Mouse (Mus musculus) liver, postnatal 0 days (tissue): Measurements from ENCODE around the gene Syt3.

Experiments
- CTCF ChIP-seq: sonication (generic); IDR thresholded peaks from 2 replicates; pipeline ENCODE4 v1.5.1; 2016; ENCODE audit warnings: antibody characterized with exemption, low read depth
- EP300 ChIP-seq: IDR thresholded peaks from 2 replicates; pipeline ENCODE4 v1.6.1; 2016; ENCODE audit warnings: antibody characterized with exemption, low read depth, mild to moderate bottlenecking

GRCm38 (mm10) chr7:44340226-44340625 is 43.7 kb upstream of the Syt3 start:
- TF ChIP-seq EP300 (no peak), CTCF (no peak)
